Mouse (Mus musculus) retina, adult 2 months (tissue): ENCODE data around the gene Ddah1.

Source experiments
- DNase-seq: peaks from one replicate; pipeline ENCODE4 v3.0.0-alpha.2; 2012; ENCODE audit warnings: low read depth, low spot score

Gene Ddah1

DNA sequence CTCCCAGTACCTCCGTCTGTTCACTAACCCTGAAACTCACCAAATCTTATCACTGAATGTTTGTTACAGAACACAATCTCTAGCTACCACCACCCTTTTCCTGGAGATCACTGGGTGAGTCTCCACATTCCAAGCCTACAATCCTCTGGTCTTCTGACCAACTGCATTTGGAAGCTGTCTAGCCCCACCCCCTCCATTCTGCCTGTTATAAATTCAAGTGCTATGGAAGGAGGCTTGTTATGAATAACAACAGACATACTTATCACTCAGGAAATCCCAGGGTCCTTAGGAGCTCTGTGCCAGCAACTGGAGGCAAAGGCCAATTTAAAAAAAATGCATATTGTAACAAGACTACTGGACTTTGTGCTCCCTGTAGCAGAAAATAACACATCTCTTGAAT is 58.3 kb downstream of the Ddah1 start:
- DNase-seq, result no peak

DNA sequence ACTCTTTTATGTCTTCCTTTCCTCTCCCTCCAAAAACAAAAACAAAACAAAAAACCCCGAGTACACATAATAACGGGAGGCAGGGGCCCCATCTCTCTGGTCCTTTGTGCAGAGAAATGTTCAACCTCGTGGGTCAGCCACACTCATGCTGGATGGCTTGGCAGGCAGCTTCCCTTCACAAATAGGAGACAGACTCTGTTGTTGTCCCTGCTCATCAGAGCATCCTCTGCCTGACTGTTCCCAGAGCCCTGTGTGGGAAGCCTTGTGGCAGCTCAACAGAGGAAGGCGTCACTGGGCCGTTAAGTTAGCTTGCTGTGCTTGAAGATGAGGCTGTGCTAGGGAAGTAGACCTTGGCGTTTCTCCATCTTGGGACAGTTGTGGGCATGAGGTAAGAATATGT is 58.8 kb downstream of the Ddah1 start:
- DNase-seq, result no peak

DNA sequence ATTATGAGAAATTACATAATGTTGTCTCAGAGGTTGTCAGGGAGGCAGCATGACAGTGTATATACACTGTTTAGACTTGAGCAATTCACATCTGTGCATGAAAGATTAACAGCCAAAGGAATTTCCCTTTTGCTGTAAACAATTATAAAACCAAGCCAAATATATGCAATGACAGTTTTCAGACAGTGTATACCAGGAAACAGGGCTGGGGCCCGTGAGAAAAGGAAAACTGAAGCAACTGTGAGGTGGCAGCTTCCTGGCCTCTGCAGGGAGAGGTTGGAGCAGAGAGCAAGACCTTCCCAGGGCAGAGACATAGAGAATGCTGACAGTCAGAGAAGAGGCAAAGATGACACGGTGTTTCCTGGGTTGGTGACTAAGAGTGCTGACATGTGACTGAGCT is 62.0 kb downstream of the Ddah1 start:
- no peak for DNase-seq

DNA sequence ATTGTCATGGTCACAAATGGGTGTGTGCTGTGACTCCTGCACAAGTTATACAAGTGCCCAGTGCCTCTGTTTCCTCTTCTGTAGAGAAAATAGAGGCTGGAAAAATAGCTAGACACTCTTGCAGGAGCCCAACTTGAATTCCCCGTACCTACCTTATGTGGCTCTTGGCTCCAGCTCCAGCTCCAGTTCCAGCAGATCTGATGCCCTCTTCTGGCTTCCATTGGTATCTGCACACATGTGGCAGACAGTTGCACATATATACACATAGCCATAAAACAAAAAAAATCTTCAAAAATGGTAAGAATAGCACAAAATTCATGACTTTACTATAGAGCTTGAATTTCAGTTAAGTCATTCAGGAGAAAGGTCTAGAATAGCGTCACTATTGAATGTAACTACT is 62.5 kb downstream of the Ddah1 start:
- no peak for DNase-seq

DNA sequence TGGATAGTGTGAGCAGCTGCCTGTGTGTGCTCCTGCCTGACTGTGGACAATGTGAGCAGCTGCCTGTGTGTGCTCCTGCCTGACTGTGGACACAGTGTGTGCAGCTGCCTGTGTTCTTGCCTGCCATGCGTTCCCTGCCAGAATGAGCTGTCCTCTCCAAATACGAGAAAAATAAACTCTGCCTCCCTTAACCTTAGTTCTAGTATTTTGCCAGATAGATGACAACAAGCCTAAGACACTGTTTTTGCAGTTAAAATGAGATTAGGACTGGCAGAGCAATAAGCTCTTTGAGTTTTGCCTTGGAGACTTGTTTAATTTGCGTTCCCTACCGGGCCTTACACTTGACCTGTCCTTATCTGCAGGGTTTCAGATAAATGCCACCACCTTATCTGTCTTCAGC is 63.7 kb downstream of the Ddah1 start:
- DNase-seq, result no peak

DNA sequence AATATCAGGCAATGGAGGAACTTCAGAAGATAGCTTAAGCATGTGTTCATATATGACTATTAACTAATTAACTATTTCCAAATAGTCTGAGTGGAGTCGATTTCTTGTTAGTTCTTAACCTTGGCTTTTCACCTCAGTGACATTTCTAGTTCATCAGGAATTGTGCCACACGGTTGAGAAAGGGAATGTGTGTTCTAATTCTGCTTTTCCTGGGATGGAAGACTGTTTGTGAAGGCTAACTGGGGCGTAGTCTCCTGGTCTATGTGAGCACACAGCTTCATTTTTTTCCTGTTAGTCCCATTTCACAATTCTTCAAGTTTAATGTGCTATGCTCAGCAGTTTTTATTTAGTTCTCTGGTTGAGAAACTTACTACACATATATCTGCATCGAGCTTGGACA is 65.2 kb downstream of the Ddah1 start:
- DNase-seq, result no peak

DNA sequence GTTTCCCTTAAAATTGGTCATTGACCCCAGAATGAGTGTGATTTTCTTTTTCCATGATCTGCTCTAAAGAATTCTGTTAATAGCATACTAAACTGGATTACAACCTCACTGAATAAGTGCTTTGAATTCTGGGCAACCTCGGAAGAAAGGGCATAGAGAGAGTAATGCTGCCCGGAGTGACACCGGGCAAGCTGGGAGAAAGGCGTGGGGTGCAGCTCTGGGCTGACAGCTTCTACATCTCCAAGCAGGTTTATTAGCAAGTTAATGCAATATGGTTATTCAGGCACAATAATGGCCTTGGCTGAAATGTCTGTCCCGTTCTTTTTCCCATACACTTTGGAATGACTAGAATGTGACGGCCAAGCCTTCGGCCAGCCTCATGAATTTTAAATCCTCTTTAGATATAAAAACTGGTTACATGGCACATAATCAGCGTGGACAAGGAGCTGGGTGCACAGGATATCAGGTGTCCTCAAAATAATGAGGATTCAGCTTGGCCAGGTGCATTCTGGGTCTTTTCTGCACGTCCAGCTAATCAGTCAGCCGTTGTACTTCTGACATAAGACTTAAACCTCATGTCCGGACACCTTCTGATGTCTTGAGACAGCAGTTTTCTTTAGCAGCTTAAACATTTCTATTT is 67.1 kb downstream of the Ddah1 start:
- DNase-seq, result no peak

DNA sequence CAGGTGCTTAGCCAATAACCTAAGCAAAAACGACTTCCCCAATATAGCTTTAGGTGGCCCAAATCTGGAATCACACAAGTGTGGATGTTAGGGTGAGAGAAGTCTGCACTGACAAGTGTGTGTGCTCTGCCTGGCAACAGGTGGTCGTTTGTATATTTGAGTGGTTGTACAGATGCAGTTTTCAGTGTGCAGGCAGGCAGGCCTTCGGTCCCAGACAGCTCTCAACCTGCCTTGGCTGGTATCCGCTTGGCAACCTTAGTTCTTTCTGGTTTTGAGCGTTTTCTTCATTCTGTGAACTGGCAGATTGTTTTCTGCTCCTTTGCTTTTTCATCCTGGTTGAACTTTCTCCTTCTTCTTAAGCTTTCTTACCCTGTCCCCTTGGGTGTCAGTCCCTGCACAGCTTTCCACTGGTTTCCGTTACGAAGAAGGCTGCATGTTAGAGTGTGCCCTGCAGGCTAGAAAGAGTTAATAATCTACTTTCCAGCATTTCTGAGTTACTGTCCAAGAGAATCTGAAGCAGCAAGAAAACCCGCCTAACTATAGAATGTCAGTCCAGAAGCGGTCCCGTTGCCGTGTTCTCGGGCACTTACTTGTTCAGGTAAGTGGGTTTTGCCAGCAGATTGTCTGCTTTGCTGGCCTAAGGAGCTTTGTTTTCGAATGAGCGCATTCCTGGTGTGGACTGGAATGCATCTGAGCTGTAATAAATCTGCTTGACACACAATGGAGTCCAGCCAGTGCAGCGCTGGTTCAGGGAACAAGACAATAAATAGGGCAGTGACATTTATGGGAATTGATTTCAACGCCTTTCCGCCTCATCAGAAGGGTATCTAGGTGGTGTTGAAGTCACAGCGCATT is 68.9 kb downstream of the Ddah1 start:
- DNase-seq, result no peak

DNA sequence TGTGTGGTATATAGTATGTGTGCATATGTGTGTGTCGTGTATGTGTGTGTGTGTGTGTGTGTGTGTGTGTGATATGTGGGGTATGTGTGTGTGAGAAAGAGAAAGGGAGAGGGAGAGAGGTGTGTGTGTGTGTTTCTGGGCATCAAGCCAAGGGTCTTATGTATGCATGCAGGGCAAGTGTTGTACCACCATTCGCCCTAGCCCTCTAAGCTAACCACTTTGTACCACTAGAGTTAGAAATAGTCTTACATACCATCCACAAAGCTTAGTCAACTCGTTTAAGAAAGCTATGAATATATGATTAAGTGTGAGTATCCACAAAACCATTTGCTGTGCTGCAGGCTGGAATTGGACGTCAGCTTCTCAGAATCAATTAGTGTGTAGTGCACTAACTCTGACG is 70.4 kb downstream of the Ddah1 start:
- DNase-seq, result no peak

DNA sequence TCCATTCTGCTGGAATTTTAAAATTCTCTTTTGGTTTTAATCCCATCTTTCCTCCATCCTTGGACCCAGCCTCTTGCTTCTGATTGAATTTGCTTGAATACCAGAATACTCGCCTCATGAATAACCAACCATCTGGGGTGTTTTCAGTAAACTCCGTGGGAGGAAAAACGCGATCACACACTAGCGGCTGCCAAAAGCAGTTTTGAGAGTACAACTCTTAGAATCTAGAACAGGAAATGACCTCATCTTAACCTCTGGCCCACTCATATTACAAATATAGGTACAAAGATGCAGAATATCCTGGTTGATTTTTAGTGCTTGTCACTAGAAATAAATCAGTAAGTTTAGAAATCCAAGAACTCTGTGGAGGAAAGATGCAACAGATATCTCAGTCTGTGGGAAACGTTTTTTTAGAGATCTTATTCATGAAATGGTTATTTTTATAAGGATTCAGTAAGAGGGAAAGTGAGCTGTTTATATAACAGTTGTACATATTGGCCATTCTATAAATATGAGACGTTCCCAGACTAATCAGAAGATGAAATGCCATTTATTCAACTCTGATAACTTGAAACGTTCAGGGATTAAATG is 75.6 kb downstream of the Ddah1 start:
- no peak for DNase-seq

DNA sequence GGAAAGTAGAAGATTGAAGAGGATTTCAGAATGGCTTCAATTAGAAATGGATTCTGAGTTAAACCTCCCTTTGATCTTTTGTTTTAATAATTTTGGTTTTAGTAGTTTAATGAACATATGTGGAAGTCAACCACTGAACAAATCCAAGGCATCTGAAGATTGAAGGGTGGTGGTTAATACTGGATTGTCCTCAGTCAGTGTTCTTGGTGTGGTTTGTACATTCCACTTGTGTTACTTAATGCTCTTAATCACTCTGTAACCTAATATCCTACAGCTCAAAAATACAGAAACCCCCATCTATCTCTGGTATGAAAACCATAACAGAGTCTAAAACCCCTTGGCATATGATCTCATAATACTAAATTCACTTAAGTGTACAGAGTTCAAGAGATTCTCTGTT is 79.8 kb downstream of the Ddah1 start:
- DNase-seq, result no peak

DNA sequence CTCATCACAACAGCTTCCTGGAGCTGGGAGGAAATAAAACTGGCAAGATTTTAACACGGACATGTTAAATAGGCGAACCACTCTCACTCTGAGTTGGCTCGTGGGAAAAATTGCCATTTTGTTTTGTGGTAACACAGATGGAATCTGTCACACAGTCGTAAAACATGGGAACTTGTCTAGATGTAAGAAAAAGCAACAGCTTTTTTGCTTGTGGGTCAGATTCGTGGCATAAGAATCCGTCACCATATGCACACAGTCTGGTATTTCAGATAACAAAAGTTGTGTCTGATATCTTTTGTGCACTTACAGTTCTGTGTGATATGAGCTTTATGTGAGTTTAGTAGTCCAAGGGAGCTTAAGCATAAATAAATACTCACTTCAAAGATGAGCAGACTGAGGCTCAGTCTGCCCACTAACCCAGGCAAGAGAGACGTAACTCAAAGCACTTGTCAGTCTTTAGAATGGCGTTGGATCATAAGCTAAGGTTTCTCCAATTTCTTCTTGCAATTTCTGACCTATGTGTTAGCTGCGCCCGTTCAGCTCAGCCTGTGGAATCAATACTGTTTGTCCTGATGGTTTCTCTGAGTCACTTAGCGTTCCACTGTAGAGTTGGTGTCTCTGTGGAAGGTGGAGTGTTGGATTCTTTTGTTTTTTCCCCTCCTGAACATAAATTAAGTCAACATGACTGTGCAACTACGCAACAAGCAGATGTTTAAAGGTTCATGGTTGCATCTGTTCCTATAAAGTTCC is 83.7 kb downstream of the Ddah1 start:
- no peak for DNase-seq

DNA sequence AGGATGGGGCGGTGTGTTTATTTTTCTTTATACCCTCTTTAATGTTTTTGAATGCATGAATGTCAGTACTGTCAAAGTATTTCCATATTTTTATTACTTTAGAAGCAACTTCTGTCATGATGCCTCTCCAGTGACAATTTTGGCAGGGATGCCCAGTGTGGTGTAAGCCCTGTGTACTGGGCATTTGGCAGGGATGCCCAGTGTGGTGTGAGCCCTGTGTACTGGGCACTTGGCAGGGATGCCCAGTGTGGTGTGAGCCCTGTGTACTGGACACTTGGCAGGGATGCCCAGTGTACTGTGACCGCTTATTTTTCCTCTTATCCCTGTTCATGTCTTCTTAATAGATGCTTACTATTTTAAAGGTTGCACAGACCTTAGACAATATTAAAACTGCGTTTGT is 85.4 kb downstream of the Ddah1 start:
- DNase-seq, result no peak

DNA sequence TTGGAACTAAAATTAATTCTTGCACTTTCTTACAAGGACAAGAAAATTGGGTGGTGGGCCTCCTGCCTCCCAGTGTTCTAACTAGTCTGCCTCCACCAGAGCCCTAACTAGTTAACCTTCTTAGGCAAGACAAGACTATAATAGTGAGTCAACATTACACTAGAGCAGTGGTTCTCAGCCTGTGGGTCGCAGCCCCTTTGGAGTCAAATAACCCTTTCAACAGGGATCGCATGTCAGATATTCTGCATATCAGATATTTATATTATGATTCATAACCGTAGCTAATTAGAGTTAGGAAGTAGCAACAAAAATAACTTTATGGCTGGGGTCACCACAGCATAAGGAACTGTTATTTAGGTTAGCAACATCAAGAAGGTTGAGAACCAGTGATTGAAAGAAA is 86.4 kb downstream of the Ddah1 start:
- no peak for DNase-seq

DNA sequence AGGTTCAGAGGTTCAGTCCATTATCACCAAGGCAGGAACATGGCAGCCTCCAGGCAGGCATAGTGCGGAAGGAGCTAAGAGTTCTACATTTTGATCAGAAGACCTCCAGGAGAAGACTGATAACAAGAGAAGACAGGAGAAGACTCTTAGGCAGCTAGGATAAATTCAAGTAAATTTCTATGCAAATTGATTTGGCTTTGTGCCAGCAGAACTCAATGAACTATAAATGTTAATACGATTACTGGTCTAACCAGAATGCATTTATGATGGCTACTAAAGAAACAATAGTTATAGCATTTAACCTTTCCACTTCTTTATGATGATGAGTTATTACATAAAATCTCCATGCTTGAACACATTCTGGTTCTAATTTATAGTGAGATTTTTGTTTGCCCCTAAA is 87.8 kb downstream of the Ddah1 start:
- no peak for DNase-seq

DNA sequence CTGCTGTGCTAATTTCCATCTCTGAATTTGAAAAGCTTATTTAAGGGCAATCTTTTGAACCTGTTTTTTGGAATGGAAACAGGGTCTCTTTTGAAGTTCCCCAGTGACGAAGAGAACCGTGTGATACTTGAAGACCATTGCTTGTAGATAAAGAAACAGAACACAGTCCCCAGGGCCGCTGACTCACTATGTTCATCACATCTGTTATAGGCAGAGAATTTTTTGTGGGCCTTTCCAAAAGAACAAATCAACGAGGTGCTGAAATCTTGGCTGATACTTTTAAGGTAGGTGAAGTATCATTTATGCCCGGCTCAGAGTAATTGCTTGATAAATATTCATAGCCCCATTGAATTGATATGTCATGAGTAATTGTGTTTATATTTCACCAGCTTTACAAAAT is 93.6 kb downstream of the Ddah1 start:
- DNase-seq, result no peak

DNA sequence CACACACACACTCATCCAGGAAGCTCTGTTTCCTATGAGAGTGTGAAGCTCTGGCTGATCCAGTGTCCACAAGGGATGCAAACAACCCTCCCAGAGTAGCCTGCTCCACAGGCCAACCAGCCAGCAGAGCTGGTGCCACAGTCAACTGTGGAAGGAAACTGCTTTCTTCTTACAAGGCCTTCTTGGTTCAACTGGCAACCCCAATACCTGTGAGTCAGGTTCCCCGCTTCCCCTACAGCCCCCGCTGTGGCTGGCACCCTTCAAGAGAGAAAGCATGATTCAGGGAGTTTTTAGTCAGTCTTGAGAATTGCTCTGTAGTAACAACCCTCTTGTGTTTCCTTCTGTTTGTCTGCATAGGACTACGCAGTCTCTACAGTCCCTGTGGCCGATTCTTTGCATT is 94.3 kb downstream of the Ddah1 start:
- no peak for DNase-seq

DNA sequence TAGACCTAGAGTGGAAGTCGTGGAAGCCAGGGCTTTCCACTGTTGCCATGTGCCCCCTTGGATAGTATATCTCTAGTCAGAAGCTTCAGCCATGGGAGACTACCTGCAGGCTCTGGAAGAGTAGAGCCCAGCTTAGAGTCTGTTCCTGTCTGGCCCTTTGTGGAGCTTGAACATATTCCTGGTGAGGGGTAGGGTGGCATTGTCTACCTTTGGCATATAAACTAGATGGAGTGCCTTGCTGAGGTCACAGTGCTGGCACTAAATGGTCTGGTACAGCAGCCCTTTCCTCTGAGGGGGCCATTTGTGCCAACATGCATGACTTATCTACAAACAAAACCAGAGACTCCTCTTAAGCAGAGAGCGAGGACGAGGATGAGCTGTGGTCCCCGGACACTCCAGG is 95.2 kb downstream of the Ddah1 start:
- no peak for DNase-seq

DNA sequence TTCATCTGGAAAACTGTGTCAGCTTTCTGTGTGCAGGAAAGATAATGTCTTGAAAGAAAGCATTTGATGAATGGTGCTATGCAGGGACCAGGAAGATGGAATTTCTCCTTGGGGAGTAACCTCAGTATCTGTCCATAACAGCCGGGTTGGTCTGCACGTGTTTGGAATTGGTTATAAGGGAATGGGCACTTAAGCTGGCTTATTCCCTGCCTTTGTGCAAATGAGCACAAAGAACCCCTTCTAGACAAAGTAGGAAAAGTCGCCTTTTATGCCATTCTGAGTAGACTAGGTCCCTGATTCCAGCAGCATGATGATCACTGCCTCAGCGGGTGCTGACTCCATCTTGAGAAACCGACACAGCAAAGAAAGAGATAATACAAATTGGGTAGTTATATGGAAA is 96.0 kb downstream of the Ddah1 start:
- no peak for DNase-seq

DNA sequence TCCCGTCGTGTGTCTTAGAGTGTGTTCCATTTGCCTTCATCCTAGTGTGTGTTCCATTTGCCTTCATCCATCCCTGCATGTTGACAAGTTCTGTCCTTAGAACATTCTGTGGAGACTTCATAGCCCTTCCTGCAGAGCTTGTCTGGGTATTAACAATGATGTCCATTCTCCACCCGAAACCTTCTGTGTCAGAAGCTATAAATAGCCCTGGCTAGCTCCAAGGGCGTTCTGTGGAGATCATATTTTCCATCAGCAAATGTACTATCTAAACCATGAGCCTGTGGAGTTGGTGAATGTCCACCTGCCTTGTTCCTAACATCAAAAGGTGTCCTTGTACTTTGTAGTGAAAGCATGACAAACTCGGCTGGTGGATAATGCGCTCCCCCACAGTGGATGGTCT is 96.8 kb downstream of the Ddah1 start:
- no peak for DNase-seq

DNA sequence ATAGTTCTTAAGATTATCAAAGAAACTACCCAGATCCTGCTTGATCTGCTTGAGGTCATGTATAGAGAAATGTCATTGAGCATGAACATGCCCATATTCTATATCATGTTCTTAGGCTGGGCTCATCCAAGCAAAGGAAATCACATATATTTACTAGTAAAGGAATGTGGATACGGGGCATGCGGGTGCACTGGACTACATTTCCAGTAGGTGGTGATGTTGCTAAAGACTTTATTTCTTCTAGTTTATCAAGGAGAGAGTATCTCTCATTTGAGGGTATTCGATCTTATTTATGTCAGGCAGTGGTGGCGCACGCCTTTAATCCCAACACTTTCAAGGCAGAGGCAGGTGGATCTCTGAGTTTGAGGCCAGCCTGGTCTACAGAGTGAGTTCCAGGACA is 99.9 kb downstream of the Ddah1 start:
- no peak for DNase-seq

DNA sequence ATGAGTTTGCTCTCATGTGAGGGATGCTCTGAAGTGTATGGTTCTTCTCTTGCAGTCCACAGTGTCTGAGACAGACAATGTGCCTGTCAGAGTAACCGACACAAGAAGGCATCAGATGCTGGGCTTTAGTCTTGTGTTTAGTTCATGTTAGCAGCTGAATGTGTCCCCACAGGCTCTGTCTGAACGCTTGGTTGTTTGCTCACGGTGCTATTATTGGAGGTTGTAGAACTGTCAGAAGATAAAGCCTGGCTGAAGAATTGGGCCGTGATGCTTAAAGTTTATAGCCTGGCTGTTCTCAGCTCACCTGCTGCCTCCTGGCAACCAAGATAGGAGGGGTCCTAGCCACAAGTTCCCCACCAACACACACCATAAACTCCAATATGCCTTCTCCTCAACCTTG is 104.0 kb downstream of the Ddah1 start:
- no peak for DNase-seq
